Mouse (Mus musculus) lung, postnatal 0 days (tissue): ENCODE data around the gene Gcn1l1.
"Not testable (repeated sequence)": the region's sequence is repeated elsewhere in the genome, so short reads cannot be mapped to it uniquely, and the experiment has no call there.

Experiments
- CTCF ChIP-seq: IDR thresholded peaks from 2 replicates; pipeline ENCODE4 v1.5.1; 2016; ENCODE audit warnings: antibody characterized with exemption, mild to moderate bottlenecking
- EP300 ChIP-seq: IDR thresholded peaks from 2 replicates; pipeline ENCODE4 v1.6.1; 2016; ENCODE audit warnings: antibody characterized with exemption, mild to moderate bottlenecking, control low read depth

DNA sequence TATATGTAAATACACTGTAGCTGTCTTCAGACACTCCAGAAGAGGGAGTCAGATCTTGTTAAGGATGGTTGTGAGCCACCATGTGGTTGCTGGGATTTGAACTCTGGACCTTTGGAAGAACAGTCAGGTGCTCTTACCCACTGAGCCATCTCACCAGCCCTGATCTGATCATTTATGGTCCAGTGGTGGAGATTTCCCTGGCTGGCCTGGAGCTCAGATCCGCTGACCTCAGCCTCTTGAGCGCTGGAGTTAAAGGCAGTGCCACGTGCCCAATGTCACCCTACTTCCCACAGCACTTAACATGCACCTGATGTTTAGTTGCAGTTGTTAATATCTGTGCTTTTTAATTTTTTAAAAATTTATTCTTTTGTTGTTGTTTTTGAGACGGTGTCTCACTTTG lies 12.6 kb downstream of the Gcn1l1 start:
- not testable (repeated sequence) for TF ChIP-seq CTCF, EP300
